Mouse (Mus musculus) heart, adult 2 months (tissue): ENCODE measurements around the gene Dock1. TPM values are rescaled to one million over a fixed set of nuclear protein-coding genes. Genes with fewer than 3 reads are reported as not detected.

Experiments used
- DNase-seq, 2 experiments: peaks; one replicate each; pipeline ENCODE4 v3.0.0; 2021
- H3K27ac ChIP-seq: fragments of 200-600 bp; 2 replicates; pipeline ENCODE4 v1.8.1; 2022
- H3K27me3 ChIP-seq: fragments of 200-500 bp; 2 replicates; pipeline ENCODE4 v1.6.1; 2012; ENCODE audit warnings: mild to moderate bottlenecking, low read length, inconsistent platforms, mixed read lengths; ENCODE audit not compliant: control insufficient read depth, insufficient read depth
- H3K36me3 ChIP-seq: fragments of 200-500 bp; 2 replicates; pipeline ENCODE4 v1.6.1; 2012; ENCODE audit warnings: low read length, inconsistent platforms; ENCODE audit not compliant: control insufficient read depth, insufficient read depth
- H3K4me1 ChIP-seq: fragments of 200-500 bp; 2 replicates; pipeline ENCODE4 v1.6.1; 2011; ENCODE audit warnings: low read length; ENCODE audit not compliant: control insufficient read depth, insufficient read depth
- H3K4me3 ChIP-seq: fragments of 200-600 bp; 2 replicates; pipeline ENCODE4 v1.8.1; 2022
- H3K79me2 ChIP-seq: fragments of 200-500 bp; replicated peaks from 2 replicates; pipeline ENCODE4 v1.6.1; 2012; ENCODE audit warnings: mild to moderate bottlenecking, inconsistent platforms, low read length, moderate library complexity, mixed read lengths; ENCODE audit not compliant: control insufficient read depth, insufficient read depth
- H3K9ac ChIP-seq: fragments of 200-500 bp; 2 replicates; pipeline ENCODE4 v1.6.1; 2012; ENCODE audit warnings: low read depth, mild to moderate bottlenecking, control low read depth, inconsistent platforms, low read length, mixed read lengths
- CTCF ChIP-seq: fragments of 200-600 bp; IDR thresholded peaks from 2 replicates; pipeline ENCODE4 v1.8.1; 2022; ENCODE audit warnings: antibody characterized with exemption, mild to moderate bottlenecking, moderate library complexity
- EP300 ChIP-seq: fragments of 200-500 bp; IDR thresholded peaks from 2 replicates; pipeline ENCODE4 v1.6.1; 2011; ENCODE audit warnings: low read depth, low read length, control low read depth; ENCODE audit not compliant: insufficient read depth
- POLR2A ChIP-seq: fragments of 200-500 bp; IDR thresholded peaks from 2 replicates; pipeline ENCODE4 v1.6.1; 2011; ENCODE audit warnings: mild to moderate bottlenecking, low read depth, low read length, control low read depth; ENCODE audit not compliant: insufficient read depth
- WGBS: fragments of 180-500 bp; shearing (Covaris S2); methylation state at CpG from one replicate; pipeline ENCODE4 v1.1.7; 2018; 5-methylcytosine and 5-hydroxymethylcytosine counted together
- intact Hi-C: fragments of 180-260 bp; cut with DNase I; formaldehyde crosslinking; loops from one replicate; pipeline ENCODE4 v1.15.1; 2025
- polyA plus RNA-seq: library from polyadenylated mRNA; depleted of rRNA; stranded (reverse); fragments of >200 nt; gene quantifications from 2 replicates; pipeline ENCODE4 v1.2.3, GENCODE M21; 2012
- total RNA-seq, 2 experiments: library from RNA; stranded (reverse); gene quantifications; 2 replicates each; pipeline ENCODE4 v1.2.3; 2021

Gene Dock1
- total and polyA plus RNA-seq, 3 experiments = 8.3 to 25.6 (median 25.4) TPM

- intact Hi-C loops = no loop called here
Measured at GRCm38 (mm10) chr7:134771314-134771713, 100.9 kb downstream of the Dock1 start.

GRCm38 (mm10) chr7:134772363-134772762 lies 101.9 kb downstream of the Dock1 start:
- DNase-seq = peak in 1 of 2 experiments; percentile 11
- no peaks in the 10 kb centered on the region for H3K79me2 ChIP-seq
- 5% methylated on average over 7 of the region's 7 CpGs for WGBS
- peaks cover 4% of the 10 kb centered on the region for H3K36me3 ChIP-seq
- no peak overlapping the region for H3K9ac ChIP-seq
- H3K27ac ChIP-seq = no peak overlapping the region
- H3K27me3 ChIP-seq = no peaks in the 10 kb centered on the region
- no peak for TF ChIP-seq CTCF
- peak; percentile 61 for TF ChIP-seq EP300
- no peak overlapping the region for H3K4me3 ChIP-seq
- peaks cover 3% of the 10 kb centered on the region for H3K4me1 ChIP-seq
- intact Hi-C loops = no loop called here

More at GRCm38 (mm10) chr7:134771314-134771713, 100.9 kb downstream of the Dock1 start:
- H3K79me2 ChIP-seq = no peaks in the 10 kb centered on the region
- H3K4me3 ChIP-seq = no peak overlapping the region
- no peak overlapping the region for H3K9ac ChIP-seq
- H3K4me1 ChIP-seq = peaks cover 3% of the 10 kb centered on the region
- H3K27me3 ChIP-seq = no peaks in the 10 kb centered on the region
- 96% methylated on average over 9 of the region's 9 CpGs for WGBS
- TF ChIP-seq EP300 = no peak
- no peak for TF ChIP-seq CTCF
- TF ChIP-seq POLR2A = no peak
- H3K36me3 ChIP-seq = peaks cover 4% of the 10 kb centered on the region
- DNase-seq = no peak
- no peak overlapping the region for H3K27ac ChIP-seq

- TF ChIP-seq CTCF (no peak), POLR2A (no peak), EP300 (no peak)
- no peak for DNase-seq
- WGBS = 82% methylated on average over 15 of the region's 15 CpGs
- peaks cover 4% of the 10 kb centered on the region for H3K36me3 ChIP-seq
- H3K79me2 ChIP-seq = no peaks in the 10 kb centered on the region
- no peaks in the 10 kb centered on the region for H3K27me3 ChIP-seq
- H3K9ac ChIP-seq = no peak overlapping the region
- intact Hi-C loops = no loop called here
- peaks cover 3% of the 10 kb centered on the region for H3K4me1 ChIP-seq
- no peak overlapping the region for H3K27ac ChIP-seq
- H3K4me3 ChIP-seq = no peak overlapping the region
Measured at GRCm38 (mm10) chr7:134772867-134773590, 102.6 kb downstream of the Dock1 start.

GRCm38 (mm10) chr7:134773761-134774415 lies 103.4 kb downstream of the Dock1 start:
- no peak overlapping the region for H3K27ac ChIP-seq
- H3K4me3 ChIP-seq = no peak overlapping the region
- H3K36me3 ChIP-seq = peaks cover 4% of the 10 kb centered on the region
- peaks cover 3% of the 10 kb centered on the region for H3K4me1 ChIP-seq
- no peaks in the 10 kb centered on the region for H3K79me2 ChIP-seq
- 87% methylated on average over 6 of the region's 6 CpGs for WGBS
- no peak overlapping the region for H3K9ac ChIP-seq
- intact Hi-C loops = no loop called here
- no peaks in the 10 kb centered on the region for H3K27me3 ChIP-seq
- no peak for DNase-seq
- TF ChIP-seq CTCF (no peak), POLR2A (no peak), EP300 (no peak)

GRCm38 (mm10) chr7:134774468-134775162 lies 104.2 kb downstream of the Dock1 start:
- peaks cover 4% of the 10 kb centered on the region for H3K36me3 ChIP-seq
- intact Hi-C loops = no loop called here
- peaks cover 3% of the 10 kb centered on the region for H3K4me1 ChIP-seq
- H3K79me2 ChIP-seq = no peaks in the 10 kb centered on the region
- no peak overlapping the region for H3K9ac ChIP-seq
- WGBS = 76% methylated on average over 6 of the region's 6 CpGs
- H3K27me3 ChIP-seq = no peaks in the 10 kb centered on the region
- H3K4me3 ChIP-seq = no peak overlapping the region
- no peak overlapping the region for H3K27ac ChIP-seq
- DNase-seq = no peak
- TF ChIP-seq POLR2A = no peak

- peaks cover 3% of the 10 kb centered on the region for H3K4me1 ChIP-seq
- H3K27ac ChIP-seq = no peak overlapping the region
- no peak overlapping the region for H3K9ac ChIP-seq
- TF ChIP-seq CTCF (no peak), POLR2A (no peak), EP300 (no peak)
- WGBS = 90% methylated on average over 10 of the region's 10 CpGs
- peaks cover 4% of the 10 kb centered on the region for H3K36me3 ChIP-seq
- H3K4me3 ChIP-seq = no peak overlapping the region
- H3K79me2 ChIP-seq = no peaks in the 10 kb centered on the region
- no peaks in the 10 kb centered on the region for H3K27me3 ChIP-seq
- DNase-seq = no peak
- intact Hi-C loops = no loop called here
Measured at GRCm38 (mm10) chr7:134775671-134776070, 105.2 kb downstream of the Dock1 start.
